Mouse (Mus musculus): Measurements from ENCODE around the gene Cela3b. TPM values are rescaled to one million over a fixed set of nuclear protein-coding genes. Genes with fewer than 3 reads are reported as not detected.

The Cela3b gene
- polyA plus RNA-seq, 1 experiment from 2014 or later, result not detected

GRCm38 (mm10) chr4:137457292-137457691, 27.0 kb upstream of the Cela3b start:
- no peaks in the 10 kb centered on the region for H3K9me3 ChIP-seq (ENCODE audit: low read length)
- ATAC-seq (no peak), DNase-seq (ENCODE audit: low spot score) (no peak)
- no peak overlapping the region for H3K27ac ChIP-seq (ENCODE audit: low read length)
- WGBS, result 51% methylated on average over 4 of the region's 4 CpGs
- H3K4me1 ChIP-seq (ENCODE audit: insufficient read depth, low read depth, low read length), result peaks cover 4% of the 10 kb centered on the region; the same call in 1 of the 2 replicates
- no peaks in the 10 kb centered on the region for H3K36me3 ChIP-seq (ENCODE audit: insufficient read depth, low read length)
- TF ChIP-seq CTCF (IDR thresholded peaks at IDR 0.05) (no peak), EP300 (IDR thresholded peaks at IDR 0.05) (no peak)
- H3K4me3 ChIP-seq (ENCODE audit: low read depth, low read length), result no peak overlapping the region
- H3K9ac ChIP-seq (replicated peaks; ENCODE audit: low read depth), result no peak overlapping the region
- H3K4me2 ChIP-seq (replicated peaks; ENCODE audit: low read depth, low read length), result no peak overlapping the region
- no peaks in the 10 kb centered on the region for H3K27me3 ChIP-seq (replicated peaks; ENCODE audit: insufficient read depth, low read length)

DNA sequence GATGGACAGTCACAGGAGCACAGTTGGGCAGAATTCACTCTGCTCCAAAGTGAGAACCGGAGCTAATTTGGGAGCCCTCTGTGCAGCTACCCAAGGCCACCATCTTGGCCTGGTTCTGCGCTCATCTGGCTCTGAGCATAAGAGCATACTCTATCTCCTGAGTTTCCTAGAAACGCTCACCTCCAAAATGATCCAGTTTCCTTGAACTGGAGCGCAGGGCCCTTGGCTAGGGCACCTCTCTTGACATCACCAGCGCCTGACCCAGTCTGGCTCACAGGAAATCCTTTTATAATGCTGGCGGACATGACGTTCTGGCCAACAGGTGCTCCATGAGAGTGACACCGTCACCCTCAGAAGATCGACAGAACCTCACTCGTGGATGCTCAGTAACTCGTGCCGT, 26.2 kb upstream of the Cela3b start:
- H3K27me3 ChIP-seq (replicated peaks; ENCODE audit: insufficient read depth, low read length), result no peaks in the 10 kb centered on the region
- TF ChIP-seq EP300 (IDR thresholded peaks at IDR 0.05), result no peak
- TF ChIP-seq CTCF (IDR thresholded peaks at IDR 0.05), result no peak
- peaks cover 2% of the 10 kb centered on the region; the same call in 1 of the 2 replicates for H3K4me1 ChIP-seq (ENCODE audit: insufficient read depth, low read depth, low read length)
- no peak overlapping the region for H3K4me2 ChIP-seq (replicated peaks; ENCODE audit: low read depth, low read length)
- no peaks in the 10 kb centered on the region for H3K9me3 ChIP-seq (ENCODE audit: low read length)
- WGBS, result 71% methylated on average over 12 of the region's 12 CpGs
- no peak overlapping the region for H3K9ac ChIP-seq (replicated peaks; ENCODE audit: low read depth)
- DNase-seq (ENCODE audit: low spot score), result no peak
- ATAC-seq, result no peak
- H3K4me3 ChIP-seq (ENCODE audit: low read depth, low read length), result no peak overlapping the region
- H3K27ac ChIP-seq (ENCODE audit: low read length), result no peak overlapping the region
- H3K36me3 ChIP-seq (ENCODE audit: insufficient read depth, low read length), result no peaks in the 10 kb centered on the region

DNA sequence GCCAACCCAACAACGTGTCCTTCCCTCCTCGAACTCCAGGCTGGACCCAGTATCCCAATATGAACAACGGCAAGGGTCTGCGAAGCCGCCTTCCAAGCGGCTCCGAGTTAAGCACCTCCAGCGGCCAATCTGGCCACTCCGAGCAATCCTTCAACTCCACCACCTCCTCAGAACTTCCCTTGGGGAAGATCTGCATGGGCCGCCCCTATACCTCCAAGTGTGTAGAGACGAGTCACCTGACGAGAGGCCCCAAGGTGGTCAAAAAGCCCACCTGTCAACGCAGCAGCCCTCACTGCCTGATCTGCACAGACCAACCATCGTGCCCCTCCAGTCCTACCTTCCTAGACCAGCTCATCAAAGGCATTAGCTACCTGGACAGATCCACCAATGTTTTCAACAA, 24.2 kb upstream of the Cela3b start:
- Histone ChIP-seq H3K4me2 (replicated peaks; ENCODE audit: low read depth, low read length) (no peak overlapping the region), H3K4me1 (ENCODE audit: insufficient read depth, low read depth, low read length) (no peaks in the 10 kb centered on the region; the same call in 1 of the 2 replicates), H3K27me3 (replicated peaks; ENCODE audit: insufficient read depth, low read length) (no peaks in the 10 kb centered on the region), H3K9ac (replicated peaks; ENCODE audit: low read depth) (no peak overlapping the region), H3K36me3 (ENCODE audit: insufficient read depth, low read length) (no peaks in the 10 kb centered on the region), H3K27ac (ENCODE audit: low read length) (no peak overlapping the region), H3K4me3 (ENCODE audit: low read depth, low read length) (no peak overlapping the region), H3K9me3 (ENCODE audit: low read length) (no peaks in the 10 kb centered on the region)
- TF ChIP-seq CTCF (IDR thresholded peaks at IDR 0.05) (no peak), EP300 (IDR thresholded peaks at IDR 0.05) (no peak)
- 65% methylated on average over 14 of the region's 14 CpGs for WGBS
- no peak for DNase-seq (ENCODE audit: low spot score)
- ATAC-seq, result no peak

DNA sequence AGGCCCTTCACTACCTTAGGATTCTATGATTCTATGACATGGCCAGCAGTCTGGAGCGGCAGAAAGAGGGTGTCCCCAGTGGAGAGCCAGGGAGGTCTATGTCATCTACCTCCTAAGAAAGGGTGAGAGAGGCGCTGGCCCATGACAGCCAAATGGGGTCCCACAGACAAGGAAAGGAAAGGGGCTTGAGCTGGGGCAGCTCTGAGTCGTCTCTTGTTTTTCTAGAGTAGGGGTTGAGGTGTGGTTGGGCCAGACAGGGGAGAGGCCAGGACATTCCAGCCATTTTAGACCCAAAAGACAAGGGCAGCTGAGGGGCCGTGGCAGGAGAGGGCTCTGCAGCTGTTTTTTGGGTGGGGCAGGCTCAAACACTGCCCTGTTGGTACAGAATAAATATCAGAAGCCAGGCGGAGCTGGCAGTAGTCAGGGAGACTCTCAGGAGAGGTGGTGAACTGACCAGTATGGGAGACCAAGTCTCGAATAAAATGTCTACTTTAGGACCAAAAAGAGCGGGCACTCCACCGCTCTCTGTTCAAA, 23.0 kb upstream of the Cela3b start, which contains the start of gene 1700013G24Rik:
TSS of gene 1700013G24Rik (plus strand) at position 51 of the 534 bp plus-strand sequence.
- ATAC-seq (no peak), DNase-seq (ENCODE audit: low spot score) (no peak)
- 78% methylated on average over 8 of the region's 8 CpGs for WGBS
- H3K9ac ChIP-seq (replicated peaks; ENCODE audit: low read depth), result no peak within 1 kb of the TSS
- no peak within 1 kb of the TSS for H3K4me2 ChIP-seq (replicated peaks; ENCODE audit: low read depth, low read length)
- H3K9me3 ChIP-seq (ENCODE audit: low read length), result no peaks in the 10 kb centered on the region
- H3K4me1 ChIP-seq (ENCODE audit: insufficient read depth, low read depth, low read length), result no peaks in the 10 kb centered on the region; the same call in 1 of the 2 replicates
- no peaks in the 10 kb centered on the region for H3K27me3 ChIP-seq (replicated peaks; ENCODE audit: insufficient read depth, low read length)
- H3K36me3 ChIP-seq (ENCODE audit: insufficient read depth, low read length), result no peaks in the 10 kb centered on the region
- H3K27ac ChIP-seq (ENCODE audit: low read length), result no peak within 1 kb of the TSS
- H3K4me3 ChIP-seq (ENCODE audit: low read depth, low read length), result no peak within 1 kb of the TSS
- TF ChIP-seq EP300 (IDR thresholded peaks at IDR 0.05) (no peak), CTCF (IDR thresholded peaks at IDR 0.05) (no peak)

GRCm38 (mm10) chr4:137452190-137452589, 21.9 kb upstream of the Cela3b start:
- 95% methylated on average over 6 of the region's 6 CpGs for WGBS
- Histone ChIP-seq H3K9me3 (ENCODE audit: low read length) (no peaks in the 10 kb centered on the region), H3K4me2 (replicated peaks; ENCODE audit: low read depth, low read length) (no peak overlapping the region), H3K36me3 (ENCODE audit: insufficient read depth, low read length) (no peaks in the 10 kb centered on the region), H3K27me3 (replicated peaks; ENCODE audit: insufficient read depth, low read length) (no peaks in the 10 kb centered on the region), H3K9ac (replicated peaks; ENCODE audit: low read depth) (no peak overlapping the region), H3K4me3 (ENCODE audit: low read depth, low read length) (no peak overlapping the region), H3K27ac (ENCODE audit: low read length) (no peak overlapping the region), H3K4me1 (ENCODE audit: insufficient read depth, low read depth, low read length) (no peaks in the 10 kb centered on the region)
- TF ChIP-seq EP300 (IDR thresholded peaks at IDR 0.05), result no peak
- TF ChIP-seq CTCF (IDR thresholded peaks at IDR 0.05), result no peak
- ATAC-seq, result no peak
- DNase-seq (ENCODE audit: low spot score), result no peak

- no peak for DNase-seq (ENCODE audit: low spot score)
- Histone ChIP-seq H3K9ac (replicated peaks; ENCODE audit: low read depth) (no peak overlapping the region), H3K27ac (ENCODE audit: low read length) (no peak overlapping the region), H3K36me3 (ENCODE audit: insufficient read depth, low read length) (no peaks in the 10 kb centered on the region), H3K9me3 (ENCODE audit: low read length) (no peaks in the 10 kb centered on the region), H3K4me2 (replicated peaks; ENCODE audit: low read depth, low read length) (no peak overlapping the region), H3K4me3 (ENCODE audit: low read depth, low read length) (no peak overlapping the region), H3K27me3 (replicated peaks; ENCODE audit: insufficient read depth, low read length) (no peaks in the 10 kb centered on the region), H3K4me1 (ENCODE audit: insufficient read depth, low read depth, low read length) (no peaks in the 10 kb centered on the region)
- no peak for ATAC-seq
- 78% methylated on average over 10 of the region's 10 CpGs for WGBS
- TF ChIP-seq CTCF (IDR thresholded peaks at IDR 0.05) (no peak), EP300 (IDR thresholded peaks at IDR 0.05) (no peak)
Measured at GRCm38 (mm10) chr4:137449715-137450114, 19.4 kb upstream of the Cela3b start.

DNA sequence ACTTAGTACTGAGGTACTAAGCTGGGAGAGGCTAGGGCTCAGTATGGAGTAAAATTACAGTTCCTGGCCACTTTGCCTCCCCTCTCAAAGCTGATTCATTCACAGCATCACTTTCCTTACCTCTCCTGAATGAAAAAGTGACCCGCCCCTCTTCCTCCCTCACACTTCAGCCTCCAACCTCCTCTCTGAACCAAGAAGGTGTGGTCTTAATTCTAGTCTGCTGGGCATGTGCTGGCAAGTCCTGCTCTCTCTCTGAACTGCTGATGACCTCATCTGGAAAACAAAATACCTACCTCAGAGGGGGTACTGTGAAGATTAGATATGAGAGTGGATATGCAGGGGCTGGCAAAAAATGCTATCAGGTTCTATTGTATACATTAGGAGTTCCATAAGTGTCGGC, 18.8 kb upstream of the Cela3b start:
- no peaks in the 10 kb centered on the region for H3K9me3 ChIP-seq (ENCODE audit: low read length)
- no peak overlapping the region for H3K27ac ChIP-seq (ENCODE audit: low read length)
- no peak overlapping the region for H3K4me2 ChIP-seq (replicated peaks; ENCODE audit: low read depth, low read length)
- 53% methylated on average over 2 of the region's 2 CpGs for WGBS
- no peaks in the 10 kb centered on the region for H3K36me3 ChIP-seq (ENCODE audit: insufficient read depth, low read length)
- DNase-seq (ENCODE audit: low spot score) (peak; percentile 59), ATAC-seq (peak; percentile 52)
- TF ChIP-seq EP300 (IDR thresholded peaks at IDR 0.05), result no peak
- no peak for TF ChIP-seq CTCF (IDR thresholded peaks at IDR 0.05)
- no peaks in the 10 kb centered on the region for H3K4me1 ChIP-seq (ENCODE audit: insufficient read depth, low read depth, low read length)
- H3K4me3 ChIP-seq (ENCODE audit: low read depth, low read length), result no peak overlapping the region
- no peaks in the 10 kb centered on the region for H3K27me3 ChIP-seq (replicated peaks; ENCODE audit: insufficient read depth, low read length)
- no peak overlapping the region for H3K9ac ChIP-seq (replicated peaks; ENCODE audit: low read depth)
